Mouse (Mus musculus): ENCODE measurements at regions not wholly inside any gene's neighbourhood (a gene's known extent, or its start where the extent isn't known, plus 50 kb on each side); places are given as distances from the start of the nearest gene placed in this dataset.

GRCm38 (mm10) chr17:79497629-79498028 is 114.0 kb upstream of the Rmdn2 start:
- no peak for DNase-seq (ENCODE audit: low read depth, low spot score)

- no peak for DNase-seq (ENCODE audit: low read depth, low spot score)
These were observed 113.3 kb upstream of the Rmdn2 start for GRCm38 (mm10) chr17:79498321-79498720.

- no peak for DNase-seq (ENCODE audit: low read depth, low spot score)
These were observed 110.6 kb upstream of the Rmdn2 start for GRCm38 (mm10) chr17:79501031-79501474.

- DNase-seq (ENCODE audit: low read depth, low spot score) = no peak
These were observed 109.7 kb upstream of the Rmdn2 start for GRCm38 (mm10) chr17:79501926-79502325.

- DNase-seq (ENCODE audit: low read depth, low spot score) = no peak
These were observed 108.6 kb upstream of the Rmdn2 start for GRCm38 (mm10) chr17:79503037-79503436.

GRCm38 (mm10) chr17:79504209-79504608 is 107.5 kb upstream of the Rmdn2 start:
- no peak for DNase-seq (ENCODE audit: low read depth, low spot score)

- DNase-seq (ENCODE audit: low read depth, low spot score) = no peak
These were observed 106.1 kb upstream of the Rmdn2 start for GRCm38 (mm10) chr17:79505565-79505964.

GRCm38 (mm10) chr17:79509281-79509680 is 102.4 kb upstream of the Rmdn2 start:
- no peak for DNase-seq (ENCODE audit: low read depth, low spot score)

- peak; percentile 24 for DNase-seq (ENCODE audit: low read depth, low spot score)
These were observed 101.5 kb upstream of the Rmdn2 start for GRCm38 (mm10) chr17:79509957-79510710.

GRCm38 (mm10) chr17:79511218-79511617 is 100.4 kb upstream of the Rmdn2 start:
- DNase-seq (ENCODE audit: low read depth, low spot score) = no peak

GRCm38 (mm10) chr17:79514076-79514475 is 97.6 kb upstream of the Rmdn2 start:
- DNase-seq (ENCODE audit: low read depth, low spot score) = no peak

- DNase-seq (ENCODE audit: low read depth, low spot score) = peak; percentile 52
These were observed 93.5 kb upstream of the Rmdn2 start for GRCm38 (mm10) chr17:79518185-79518584.

- DNase-seq (ENCODE audit: low read depth, low spot score) = no peak
These were observed 93.0 kb upstream of the Rmdn2 start for GRCm38 (mm10) chr17:79518696-79519095.

GRCm38 (mm10) chr17:79519356-79519755 is 92.3 kb upstream of the Rmdn2 start:
- no peak for DNase-seq (ENCODE audit: low read depth, low spot score)

GRCm38 (mm10) chr17:79520283-79520682 is 91.4 kb upstream of the Rmdn2 start:
- DNase-seq (ENCODE audit: low read depth, low spot score) = no peak

GRCm38 (mm10) chr17:79521691-79522090 is 90.0 kb upstream of the Rmdn2 start:
- no peak for DNase-seq (ENCODE audit: low read depth, low spot score)

GRCm38 (mm10) chr17:79523230-79523629 is 88.4 kb upstream of the Rmdn2 start:
- DNase-seq (ENCODE audit: low read depth, low spot score) = no peak

GRCm38 (mm10) chr17:79527391-79527790 is 84.3 kb upstream of the Rmdn2 start:
- peak; percentile 67 for DNase-seq (ENCODE audit: low read depth, low spot score)

- peak; percentile 48 for DNase-seq (ENCODE audit: low read depth, low spot score)
These were observed 75.1 kb upstream of the Rmdn2 start for GRCm38 (mm10) chr17:79536549-79536948.

GRCm38 (mm10) chr17:79538789-79539188 is 72.9 kb upstream of the Rmdn2 start:
- peak; percentile 67 for DNase-seq (ENCODE audit: low read depth, low spot score)

GRCm38 (mm10) chr17:79540038-79540437 is 71.6 kb upstream of the Rmdn2 start:
- peak; percentile 72 for DNase-seq (ENCODE audit: low read depth, low spot score)

GRCm38 (mm10) chr17:79540511-79540910 is 71.2 kb upstream of the Rmdn2 start:
- peak; percentile 62 for DNase-seq (ENCODE audit: low read depth, low spot score)

- DNase-seq (ENCODE audit: low read depth, low spot score) = peak; percentile 93
These were observed 67.6 kb upstream of the Rmdn2 start for GRCm38 (mm10) chr17:79543907-79544522.
